Mouse (Mus musculus) urinary bladder, postnatal 25 days (tissue): ENCODE measurements around the gene Vmn2r103.

Experiments
- DNase-seq: peaks from one replicate; pipeline ENCODE4 v3.0.0; 2022; ENCODE audit warnings: low spot score

Vmn2r103 gene

DNA sequence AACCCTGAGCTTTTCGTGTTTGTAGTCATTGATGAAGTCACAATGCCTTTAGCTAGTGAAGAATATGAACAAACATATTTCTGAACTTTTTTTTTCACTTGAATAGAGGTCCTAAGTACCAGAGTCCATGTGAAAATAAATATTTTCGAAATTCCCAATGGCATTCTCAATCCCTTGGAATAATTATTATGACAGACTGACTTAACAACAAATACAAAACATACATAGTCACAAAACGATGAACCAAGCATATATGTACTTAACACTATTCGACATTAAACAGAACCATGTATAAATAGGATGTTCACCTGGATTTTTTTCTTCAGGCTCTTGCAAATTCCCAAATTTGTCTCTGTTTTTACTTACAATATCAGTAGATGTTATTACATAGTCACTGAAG is at the start of gene Vmn2r103:
Gene Vmn2r103 (plus strand): TSS at position 301 of the 400 bp plus-strand sequence.
- DNase-seq = no peak

DNA sequence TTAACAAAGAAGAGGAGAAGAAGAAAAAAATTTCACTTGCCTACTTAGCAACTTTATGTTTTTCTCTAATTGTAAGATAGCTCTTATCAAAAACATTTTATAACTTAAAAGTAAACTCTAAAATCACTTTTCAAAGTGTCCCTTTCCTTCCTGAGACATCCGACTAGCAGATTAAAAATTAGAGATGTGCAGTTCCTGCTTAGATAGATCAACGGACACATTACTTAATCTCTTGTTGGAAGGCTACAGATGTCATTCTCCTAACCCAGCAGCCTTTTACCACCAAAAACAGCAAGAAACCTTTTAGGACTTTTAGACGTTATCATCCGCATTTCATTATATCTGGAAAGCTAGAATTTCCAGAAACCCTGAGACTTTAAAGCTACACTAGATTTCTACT is 5.8 kb downstream of the Vmn2r103 start:
- DNase-seq = no peak

DNA sequence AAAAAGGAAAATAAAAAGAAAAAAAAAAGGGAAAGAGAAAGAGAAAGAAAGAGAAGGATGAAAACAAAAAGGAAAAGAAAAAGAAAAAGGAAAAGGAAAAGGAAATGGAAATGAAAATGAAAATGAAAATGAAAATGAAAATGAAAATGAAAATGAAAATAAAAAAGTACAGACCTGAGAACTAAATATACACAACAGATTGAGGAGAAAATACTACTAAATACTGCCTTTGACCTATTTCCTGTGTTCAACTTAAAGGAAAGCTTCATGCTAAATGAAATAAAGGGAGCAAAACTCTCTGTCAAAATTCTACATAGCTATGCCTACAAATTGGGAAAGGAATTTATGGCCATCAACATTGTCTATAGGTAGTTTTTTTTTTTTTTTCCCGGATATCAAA is 16.1 kb downstream of the Vmn2r103 start:
- no peak for DNase-seq
